Mouse (Mus musculus) large intestine, adult 2 months (tissue): ENCODE results near the gene Gm21885. TPM values are rescaled to one million over a fixed set of nuclear protein-coding genes. Genes with fewer than 3 reads are reported as not detected.

Source experiments
- polyA plus RNA-seq: library from polyadenylated mRNA; depleted of rRNA; stranded (reverse); fragments of >200 nt; gene quantifications from 2 replicates; pipeline ENCODE4 v1.2.3, GENCODE M21; 2012; rRNA removed

The Gm21885 gene
- polyA plus RNA-seq, 1 experiment = 13.1 TPM

Other genes starting within 250 kb of the Gm21885 start
- 34.1 and 79.2 TPM in 2 replicates for gene Tob1, start 70.4 kb upstream of the Gm21885 start, polyA plus RNA-seq
- 1.2 and 3.5 TPM in 2 replicates for gene Wfikkn2, start 35.9 kb upstream of the Gm21885 start, polyA plus RNA-seq
- 6.1 and 9.2 TPM in 2 replicates for gene Luc7l3, start 40.1 kb downstream of the Gm21885 start, polyA plus RNA-seq
- gene Ankrd40, start 46.1 kb downstream of the Gm21885 start, polyA plus RNA-seq = 49.1 and 62.2 TPM in 2 replicates
- gene Abcc3, start 111.1 kb downstream of the Gm21885 start, polyA plus RNA-seq = 48.1 and 67.9 TPM in 2 replicates
- gene Cacna1g, start 192.3 kb downstream of the Gm21885 start, polyA plus RNA-seq = 8.8 and 10.1 TPM in 2 replicates
- gene Spata20, start 204.3 kb downstream of the Gm21885 start, polyA plus RNA-seq = 0.05 TPM in 1 of 2 replicates, not detected in the other
- gene Epn3, start 218.1 kb downstream of the Gm21885 start, polyA plus RNA-seq = 1.6 and 2.4 TPM in 2 replicates
- 0.84 and 1.2 TPM in 2 replicates for gene Mycbpap, start 239.9 kb downstream of the Gm21885 start, polyA plus RNA-seq